Mouse (Mus musculus): ENCODE data around the gene Slc5a8. TPM values are rescaled to one million over a fixed set of nuclear protein-coding genes. Genes with fewer than 3 reads are reported as not detected.

The Slc5a8 gene
- polyA plus RNA-seq, 1 experiment from 2014 or later = 0.07 TPM

DNA sequence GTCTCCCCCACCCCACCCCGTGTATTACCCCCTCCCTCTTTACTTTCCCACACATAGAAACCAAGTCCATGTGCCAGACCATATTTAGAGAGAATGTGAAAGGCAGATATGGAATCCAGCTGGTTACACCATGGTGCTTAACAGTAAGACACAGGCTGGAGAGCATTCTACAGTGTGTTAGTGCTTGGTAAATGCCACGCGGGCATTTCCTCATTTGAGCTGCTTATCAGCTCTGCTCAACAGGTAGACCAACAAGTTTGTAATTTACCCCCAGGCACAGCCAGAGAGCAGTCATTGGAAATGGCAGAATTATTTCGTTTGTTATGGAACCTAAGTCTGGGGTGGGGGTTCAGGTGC is 64.5 kb downstream of the Slc5a8 start:
- no peak for TF ChIP-seq EP300 (optimal IDR thresholded peaks at IDR 0.05)
- no peak for TF ChIP-seq CTCF (IDR thresholded peaks at IDR 0.05; ENCODE audit: low read depth)
- no peak for DNase-seq (ENCODE audit: low spot score)
- Histone ChIP-seq H3K4me1 (replicated peaks; ENCODE audit: control insufficient read depth, insufficient read depth) (no peaks in the 10 kb centered on the region), H3K4me3 (ENCODE audit: low read depth, low read length) (no peak overlapping the region), H3K9me3 (ENCODE audit: control insufficient read depth, low read length) (no peaks in the 10 kb centered on the region), H3K4me2 (replicated peaks; ENCODE audit: low read depth) (no peak overlapping the region), H3K36me3 (ENCODE audit: control insufficient read depth, insufficient read depth, low read length) (no peaks in the 10 kb centered on the region), H3K27ac (replicated peaks) (no peak overlapping the region), H3K27me3 (ENCODE audit: control insufficient read depth, insufficient read depth, low read length) (no peaks in the 10 kb centered on the region), H3K9ac (ENCODE audit: low read length) (no peak overlapping the region)
- ATAC-seq (ENCODE audit: low FRiP score, low TSS enrichment) = no peak
- WGBS = 60% methylated on average over 4 of the region's 4 CpGs

DNA sequence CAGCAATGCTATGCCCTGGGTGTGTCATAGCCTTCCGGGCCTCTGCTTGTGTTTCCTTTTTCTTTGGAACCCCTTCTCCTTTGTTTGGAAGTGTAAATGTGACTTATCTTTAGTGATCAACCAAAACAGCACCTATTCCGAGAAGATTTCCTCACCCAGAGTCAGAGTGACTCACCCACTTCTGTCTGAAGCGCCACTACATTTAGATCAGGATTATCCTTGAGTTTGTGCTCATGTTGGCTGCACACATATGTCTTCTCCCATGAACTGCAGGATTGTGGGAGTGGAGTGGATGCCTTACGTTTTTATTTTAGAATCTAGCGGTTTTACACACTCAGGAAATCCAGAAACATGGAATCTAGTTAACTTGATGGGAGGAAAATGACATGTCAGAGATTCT is 75.0 kb downstream of the Slc5a8 start:
- H3K36me3 ChIP-seq (ENCODE audit: control insufficient read depth, insufficient read depth, low read length) = no peaks in the 10 kb centered on the region
- H3K4me2 ChIP-seq (replicated peaks; ENCODE audit: low read depth) = no peak overlapping the region
- no peak for DNase-seq (ENCODE audit: low spot score)
- no peak overlapping the region for H3K27ac ChIP-seq (replicated peaks)
- no peaks in the 10 kb centered on the region for H3K27me3 ChIP-seq (ENCODE audit: control insufficient read depth, insufficient read depth, low read length)
- no peaks in the 10 kb centered on the region for H3K4me1 ChIP-seq (replicated peaks; ENCODE audit: control insufficient read depth, insufficient read depth)
- no peak for ATAC-seq (ENCODE audit: low FRiP score, low TSS enrichment)
- TF ChIP-seq EP300 (optimal IDR thresholded peaks at IDR 0.05) (no peak), CTCF (IDR thresholded peaks at IDR 0.05; ENCODE audit: low read depth) (no peak)
- H3K4me3 ChIP-seq (ENCODE audit: low read depth, low read length) = no peak overlapping the region
- H3K9ac ChIP-seq (ENCODE audit: low read length) = no peak overlapping the region
- WGBS = 62% methylated on average over 5 of the region's 5 CpGs
- H3K9me3 ChIP-seq (ENCODE audit: control insufficient read depth, low read length) = no peaks in the 10 kb centered on the region

DNA sequence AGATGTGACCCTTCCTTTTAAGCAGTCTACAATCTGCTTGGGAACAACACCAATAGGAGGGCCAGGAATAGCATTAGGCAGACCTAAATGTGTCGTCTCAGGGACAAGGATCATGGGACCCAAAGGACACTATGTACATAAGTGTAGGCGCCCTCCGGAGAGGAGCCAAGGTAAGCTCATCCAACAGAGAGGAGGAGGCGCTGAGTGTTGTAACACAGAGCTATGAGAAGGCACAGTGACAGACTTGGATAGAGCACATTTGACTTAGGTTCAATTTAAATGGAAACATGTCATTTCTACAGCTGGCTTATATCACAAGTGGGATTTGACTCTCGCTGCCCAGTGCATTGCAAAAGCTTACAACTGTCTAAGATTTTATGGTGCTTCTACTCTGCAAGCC is 82.8 kb downstream of the Slc5a8 start:
- Histone ChIP-seq H3K9me3 (ENCODE audit: control insufficient read depth, low read length) (no peaks in the 10 kb centered on the region), H3K27me3 (ENCODE audit: control insufficient read depth, insufficient read depth, low read length) (no peaks in the 10 kb centered on the region), H3K4me2 (replicated peaks; ENCODE audit: low read depth) (no peak overlapping the region), H3K4me1 (replicated peaks; ENCODE audit: control insufficient read depth, insufficient read depth) (no peaks in the 10 kb centered on the region), H3K27ac (replicated peaks) (no peak overlapping the region), H3K9ac (ENCODE audit: low read length) (no peak overlapping the region), H3K4me3 (ENCODE audit: low read depth, low read length) (no peak overlapping the region), H3K36me3 (ENCODE audit: control insufficient read depth, insufficient read depth, low read length) (no peaks in the 10 kb centered on the region)
- ATAC-seq (ENCODE audit: low FRiP score, low TSS enrichment) (peak; percentile 8; the same call in 1 of the 2 replicates), DNase-seq (ENCODE audit: low spot score) (no peak)
- TF ChIP-seq EP300 (optimal IDR thresholded peaks at IDR 0.05) (no peak), CTCF (IDR thresholded peaks at IDR 0.05; ENCODE audit: low read depth) (no peak)
- 74% methylated on average over 5 of the region's 5 CpGs for WGBS

DNA sequence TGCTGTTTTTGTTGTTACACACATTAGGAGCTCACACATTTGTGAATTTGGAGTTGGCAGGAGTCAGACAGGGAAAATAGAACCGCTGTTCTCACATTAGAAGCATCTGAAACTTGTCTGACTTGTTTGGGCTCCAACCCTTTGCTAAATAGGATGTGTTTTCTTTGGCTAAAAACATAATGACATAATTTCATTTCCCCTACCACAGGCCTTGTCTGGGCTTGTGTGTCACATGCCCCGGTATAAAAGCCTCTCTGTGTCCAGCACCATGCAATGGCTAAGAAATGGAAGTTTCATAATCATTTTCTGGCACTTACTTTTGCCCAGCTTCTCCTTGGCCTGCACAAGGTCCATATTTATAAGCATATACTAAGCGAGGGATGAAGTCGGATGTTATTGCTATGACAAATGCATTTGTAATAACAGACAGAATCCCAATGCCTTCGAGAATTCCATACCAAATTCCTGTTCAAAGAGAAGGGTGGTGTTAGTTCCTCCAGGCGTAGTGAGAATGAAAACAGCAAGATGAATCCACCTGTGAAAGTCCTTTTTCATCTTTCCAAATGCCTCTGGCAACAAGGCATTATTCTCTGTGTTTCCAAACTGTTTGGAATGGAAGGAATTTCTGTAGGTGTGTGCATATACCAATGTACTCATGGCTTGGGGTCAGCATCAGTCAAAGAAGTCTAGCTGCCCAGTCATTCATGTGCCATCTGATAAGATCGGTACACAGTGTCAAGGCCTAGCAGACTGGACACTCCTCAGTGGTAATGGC is 85.3 kb downstream of the Slc5a8 start:
- ATAC-seq (ENCODE audit: low FRiP score, low TSS enrichment) (no peak), DNase-seq (ENCODE audit: low spot score) (no peak)
- H3K9ac ChIP-seq (ENCODE audit: low read length) = no peak overlapping the region
- H3K4me1 ChIP-seq (replicated peaks; ENCODE audit: control insufficient read depth, insufficient read depth) = no peaks in the 10 kb centered on the region
- H3K36me3 ChIP-seq (ENCODE audit: control insufficient read depth, insufficient read depth, low read length) = no peaks in the 10 kb centered on the region
- no peak overlapping the region for H3K4me3 ChIP-seq (ENCODE audit: low read depth, low read length)
- TF ChIP-seq CTCF (IDR thresholded peaks at IDR 0.05; ENCODE audit: low read depth) (no peak), EP300 (optimal IDR thresholded peaks at IDR 0.05) (no peak)
- H3K27ac ChIP-seq (replicated peaks) = no peak overlapping the region
- H3K9me3 ChIP-seq (ENCODE audit: control insufficient read depth, low read length) = no peaks in the 10 kb centered on the region
- 48% methylated on average over 7 of the region's 7 CpGs for WGBS
- H3K27me3 ChIP-seq (ENCODE audit: control insufficient read depth, insufficient read depth, low read length) = no peaks in the 10 kb centered on the region
- no peak overlapping the region for H3K4me2 ChIP-seq (replicated peaks; ENCODE audit: low read depth)

DNA sequence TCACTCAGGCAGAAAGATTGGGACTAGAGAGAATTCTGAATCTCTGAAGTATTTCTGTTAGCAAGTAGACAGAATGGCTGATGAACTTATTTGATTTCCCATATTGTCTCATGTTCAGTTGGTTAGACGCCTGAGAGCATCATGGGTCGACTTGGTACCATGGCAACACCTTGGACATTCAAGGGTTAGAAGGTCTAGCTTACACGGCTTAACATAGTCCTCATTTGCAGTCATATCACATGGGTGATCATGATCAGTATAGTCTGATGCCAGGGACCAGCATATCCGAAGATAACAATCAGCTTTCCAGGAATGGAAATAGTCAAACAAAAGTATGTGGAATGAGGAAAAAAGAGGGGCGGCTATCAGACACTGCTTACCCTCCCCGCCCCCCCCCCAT is 93.1 kb downstream of the Slc5a8 start:
- no peaks in the 10 kb centered on the region for H3K27me3 ChIP-seq (ENCODE audit: control insufficient read depth, insufficient read depth, low read length)
- H3K36me3 ChIP-seq (ENCODE audit: control insufficient read depth, insufficient read depth, low read length) = no peaks in the 10 kb centered on the region
- DNase-seq (ENCODE audit: low spot score) (no peak), ATAC-seq (ENCODE audit: low FRiP score, low TSS enrichment) (no peak)
- H3K9ac ChIP-seq (ENCODE audit: low read length) = no peak overlapping the region
- no peak for TF ChIP-seq CTCF (IDR thresholded peaks at IDR 0.05; ENCODE audit: low read depth)
- no peak for TF ChIP-seq EP300 (optimal IDR thresholded peaks at IDR 0.05)
- H3K4me2 ChIP-seq (replicated peaks; ENCODE audit: low read depth) = no peak overlapping the region
- H3K4me1 ChIP-seq (replicated peaks; ENCODE audit: control insufficient read depth, insufficient read depth) = no peaks in the 10 kb centered on the region
- 77% methylated on average over 6 of the region's 6 CpGs for WGBS
- no peaks in the 10 kb centered on the region for H3K9me3 ChIP-seq (ENCODE audit: control insufficient read depth, low read length)
- no peak overlapping the region for H3K27ac ChIP-seq (replicated peaks)
- no peak overlapping the region for H3K4me3 ChIP-seq (ENCODE audit: low read depth, low read length)

Other genes starting within 250 kb of the Slc5a8 start
- gene Spic, start 201.0 kb upstream of the Slc5a8 start, polyA plus RNA-seq (2015; fragmentation: Nextera tagmentation; extraction: Ambion mirVana) = 0.62 and 1.4 TPM in 2 replicates
- gene Arl1, start 155.1 kb upstream of the Slc5a8 start, polyA plus RNA-seq (2015; fragmentation: Nextera tagmentation; extraction: Ambion mirVana) = 176 and 183 TPM in 2 replicates
- gene Utp20, start 59.2 kb upstream of the Slc5a8 start, polyA plus RNA-seq (2015; fragmentation: Nextera tagmentation; extraction: Ambion mirVana) = 4.7 and 5.0 TPM in 2 replicates

Measured in stomach, postnatal 0 days (tissue).